Mouse (Mus musculus) stomach, postnatal 0 days (tissue): ENCODE measurements around the gene Cox5a. TPM values are rescaled to one million over a fixed set of nuclear protein-coding genes. Genes with fewer than 3 reads are reported as not detected.

ENCODE experiments used
- ATAC-seq: fragments of 200-750 bp; cut with Nextera tagmentation; 2 replicates; pipeline ENCODE4 v1.8.0; 2017; ENCODE audit not compliant: low FRiP score, low TSS enrichment
- DNase-seq: peaks from one replicate; pipeline ENCODE4 v3.0.0-alpha.2; 2016; ENCODE audit warnings: low spot score
- H3K27ac ChIP-seq: fragments of 300-500 bp; sonication (generic); replicated peaks from 2 replicates; pipeline ENCODE4 v1.5.1; 2014; ENCODE audit warnings: mild to moderate bottlenecking, control low read depth
- H3K27me3 ChIP-seq: fragments of 300-500 bp; sonication (generic); 2 replicates; pipeline ENCODE4 v1.6.1; 2014; ENCODE audit warnings: low read length; ENCODE audit not compliant: control insufficient read depth, insufficient read depth
- H3K36me3 ChIP-seq: fragments of 300-500 bp; sonication (generic); 2 replicates; pipeline ENCODE4 v1.6.1; 2014; ENCODE audit warnings: low read length, mixed read lengths; ENCODE audit not compliant: control insufficient read depth, insufficient read depth
- H3K4me1 ChIP-seq: fragments of 300-500 bp; sonication (generic); replicated peaks from 2 replicates; pipeline ENCODE4 v1.6.1; 2014; ENCODE audit warnings: antibody characterized with exemption; ENCODE audit not compliant: control insufficient read depth, insufficient read depth
- H3K4me2 ChIP-seq: fragments of 300-500 bp; sonication (generic); replicated peaks from 2 replicates; pipeline ENCODE4 v1.6.1; 2014; ENCODE audit warnings: low read depth, mild to moderate bottlenecking, control low read depth, moderate library complexity
- H3K4me3 ChIP-seq: fragments of 300-500 bp; sonication (generic); 2 replicates; pipeline ENCODE4 v1.5.1; 2014; ENCODE audit warnings: low read depth, low read length, control low read depth
- H3K9ac ChIP-seq: fragments of 300-500 bp; sonication (generic); 2 replicates; pipeline ENCODE4 v1.6.1; 2014; ENCODE audit warnings: mild to moderate bottlenecking, low read length, control low read depth, mixed read lengths
- H3K9me3 ChIP-seq: fragments of 300-500 bp; sonication (generic); 2 replicates; pipeline ENCODE4 v1.6.1; 2016; ENCODE audit warnings: low read length; ENCODE audit not compliant: control insufficient read depth
- CTCF ChIP-seq: IDR thresholded peaks from 2 replicates; pipeline ENCODE4 v1.5.1; 2016; ENCODE audit warnings: antibody characterized with exemption, low read depth, mild to moderate bottlenecking, moderate library complexity
- EP300 ChIP-seq: optimal IDR thresholded peaks from 2 replicates; pipeline ENCODE3; 2016; ENCODE audit warnings: antibody characterized with exemption
- WGBS: fragments of 180-500 bp; shearing (Covaris S2); extraction: QIAGEN DNeasy Blood & Tissue Kit; methylation state at CpG from one replicate; pipeline ENCODE4 v1.1.7; 2014; 5-methylcytosine and 5-hydroxymethylcytosine counted together
- polyA plus RNA-seq: library from polyadenylated mRNA; unstranded; fragments of >200 nt; fragmentation: Nextera tagmentation; extraction: Ambion mirVana; gene quantifications from 2 replicates; pipeline ENCODE4 v1.2.1, GENCODE M21; 2015

Gene Cox5a
- polyA plus RNA-seq, 1 experiment from 2014 or later = 1,062 TPM

- H3K4me2 ChIP-seq = peak within 1 kb of the TSS; percentile 78
- peaks cover 6% of the 10 kb centered on the region; the same call in 1 of the 2 replicates for H3K36me3 ChIP-seq
- no peak for ATAC-seq
- H3K4me3 ChIP-seq = peak within 1 kb of the TSS; percentile 63
- peak; percentile 69 for DNase-seq
- H3K27ac ChIP-seq = no peak within 1 kb of the TSS
- H3K9me3 ChIP-seq = no peaks in the 10 kb centered on the region
- no peak for TF ChIP-seq CTCF
- no peak for TF ChIP-seq EP300
- H3K27me3 ChIP-seq = no peaks in the 10 kb centered on the region
- H3K4me1 ChIP-seq = no peaks in the 10 kb centered on the region; the same call in 1 of the 2 replicates
- peak within 1 kb of the TSS; percentile 67 for H3K9ac ChIP-seq
- 3% methylated on average over 28 of the region's 28 CpGs for WGBS
These were observed 31.2 kb downstream of the Cox5a start, which contains the start of gene Mpi for GRCm38 (mm10) chr9:57552139-57552887. TSS of gene Mpi (minus strand) at chr9:57552763.

- 77% methylated on average over 11 of the region's 11 CpGs for WGBS
- TF ChIP-seq CTCF (no peak), EP300 (no peak)
- ATAC-seq = no peak
- Histone ChIP-seq H3K9me3 (no peaks in the 10 kb centered on the region), H3K36me3 (peaks cover 6% of the 10 kb centered on the region; the same call in 1 of the 2 replicates), H3K4me3 (no peak overlapping the region), H3K27me3 (no peaks in the 10 kb centered on the region), H3K4me2 (no peak overlapping the region), H3K4me1 (no peaks in the 10 kb centered on the region; the same call in 1 of the 2 replicates), H3K27ac (no peak overlapping the region), H3K9ac (no peak overlapping the region)
- DNase-seq = no peak
These were observed 32.0 kb downstream of the Cox5a start for GRCm38 (mm10) chr9:57553119-57553518.

- DNase-seq = no peak
- no peaks in the 10 kb centered on the region for H3K27me3 ChIP-seq
- H3K4me1 ChIP-seq = no peaks in the 10 kb centered on the region; the same call in 1 of the 2 replicates
- H3K4me3 ChIP-seq = no peak overlapping the region
- H3K36me3 ChIP-seq = no peaks in the 10 kb centered on the region
- TF ChIP-seq CTCF = no peak
- no peak for TF ChIP-seq EP300
- H3K4me2 ChIP-seq = no peak overlapping the region
- H3K9me3 ChIP-seq = no peaks in the 10 kb centered on the region
- H3K27ac ChIP-seq = no peak overlapping the region
- no peak overlapping the region for H3K9ac ChIP-seq
- WGBS = 50% methylated on average over 3 of the region's 3 CpGs
- ATAC-seq = no peak
These were observed 33.7 kb downstream of the Cox5a start for GRCm38 (mm10) chr9:57554753-57555152.

- H3K4me2 ChIP-seq = no peak overlapping the region
- TF ChIP-seq CTCF (no peak), EP300 (no peak)
- H3K36me3 ChIP-seq = no peaks in the 10 kb centered on the region
- DNase-seq (no peak), ATAC-seq (no peak)
- H3K27ac ChIP-seq = no peak overlapping the region
- no peaks in the 10 kb centered on the region for H3K9me3 ChIP-seq
- no peak overlapping the region for H3K9ac ChIP-seq
- 74% methylated on average over 3 of the region's 3 CpGs for WGBS
- H3K4me1 ChIP-seq = peaks cover 11% of the 10 kb centered on the region
- no peaks in the 10 kb centered on the region for H3K27me3 ChIP-seq
- H3K4me3 ChIP-seq = no peak overlapping the region
These were observed 36.1 kb downstream of the Cox5a start for GRCm38 (mm10) chr9:57557215-57557614.

GRCm38 (mm10) chr9:57558625-57559024 lies 37.6 kb downstream of the Cox5a start:
- no peak overlapping the region for H3K27ac ChIP-seq
- H3K27me3 ChIP-seq = no peaks in the 10 kb centered on the region
- no peak overlapping the region for H3K4me3 ChIP-seq
- WGBS = 77% methylated on average over 4 of the region's 4 CpGs
- H3K9ac ChIP-seq = no peak overlapping the region
- no peak for ATAC-seq
- no peaks in the 10 kb centered on the region for H3K9me3 ChIP-seq
- DNase-seq = no peak
- peaks cover 16% of the 10 kb centered on the region for H3K4me1 ChIP-seq
- TF ChIP-seq EP300 (no peak), CTCF (no peak)
- no peaks in the 10 kb centered on the region for H3K36me3 ChIP-seq
- no peak overlapping the region for H3K4me2 ChIP-seq

GRCm38 (mm10) chr9:57559568-57559967 lies 38.5 kb downstream of the Cox5a start:
- Histone ChIP-seq H3K9ac (no peak overlapping the region), H3K4me3 (no peak overlapping the region), H3K27ac (no peak overlapping the region), H3K4me1 (peaks cover 17% of the 10 kb centered on the region), H3K27me3 (no peaks in the 10 kb centered on the region), H3K36me3 (no peaks in the 10 kb centered on the region), H3K4me2 (no peak overlapping the region), H3K9me3 (no peaks in the 10 kb centered on the region)
- TF ChIP-seq CTCF (no peak), EP300 (no peak)
- 68% methylated on average over 2 of the region's 2 CpGs for WGBS
- ATAC-seq (no peak), DNase-seq (no peak)
